Mouse (Mus musculus) C2C12 (cell line): ENCODE results near the gene Ccdc110. TPM values are rescaled to one million over a fixed set of nuclear protein-coding genes. Genes with fewer than 3 reads are reported as not detected.

Experiments
- H3K27me3 ChIP-seq: one replicate; pipeline ENCODE4 v1.6.1; 2011; ENCODE audit not compliant: control insufficient read depth, insufficient read depth, insufficient read length
- H3K36me3 ChIP-seq: one replicate; pipeline ENCODE4 v1.6.1; 2011; ENCODE audit not compliant: control insufficient read depth, insufficient read depth
- H3K4me3 ChIP-seq: one replicate; pipeline ENCODE4 v1.5.1; 2011; ENCODE audit warnings: mild to moderate bottlenecking, control low read depth; ENCODE audit not compliant: poor library complexity, insufficient read depth, severe bottlenecking
- H3K79me2 ChIP-seq: one replicate; pipeline ENCODE4 v1.6.1; 2011; ENCODE audit not compliant: control insufficient read depth, insufficient read depth
- H3K79me3 ChIP-seq: one replicate; pipeline ENCODE4 v1.6.1; 2011; ENCODE audit warnings: low read depth, control low read depth
- H3ac ChIP-seq: one replicate; pipeline ENCODE3; 2011; ENCODE audit warnings: low read depth; ENCODE audit not compliant: control insufficient read depth, insufficient read length
- CEBPB ChIP-seq: IDR thresholded peaks from one replicate; pipeline ENCODE4 v1.6.1; 2011; ENCODE audit warnings: low read depth, mild to moderate bottlenecking, control low read depth, moderate library complexity
- CTCF ChIP-seq: IDR thresholded peaks from one replicate; pipeline ENCODE4 v1.5.1; 2011; ENCODE audit not compliant: control insufficient read depth, insufficient read depth, insufficient read length
- FOSL1 ChIP-seq: IDR thresholded peaks from one replicate; pipeline ENCODE4 v1.8.0; 2011; ENCODE audit warnings: mild to moderate bottlenecking, low read length; ENCODE audit not compliant: poor library complexity, insufficient read depth, severe bottlenecking
- MAX ChIP-seq: IDR thresholded peaks from one replicate; pipeline ENCODE4 v1.6.1; 2011; ENCODE audit warnings: mild to moderate bottlenecking, control low read depth
- MYOD1 ChIP-seq: IDR thresholded peaks from one replicate; pipeline ENCODE4 v1.6.1; 2011; ENCODE audit warnings: low read depth; ENCODE audit not compliant: control insufficient read depth, insufficient read length
- MYOG ChIP-seq: IDR thresholded peaks from one replicate; pipeline ENCODE4 v1.6.1; 2011; ENCODE audit not compliant: control insufficient read depth, insufficient read length; ENCODE audit errors: extremely low read depth
- USF1 ChIP-seq: IDR thresholded peaks from one replicate; pipeline ENCODE4 v1.6.1; 2011; ENCODE audit warnings: low read depth, mild to moderate bottlenecking, control low read depth, moderate library complexity
- polyA plus RNA-seq: library from polyadenylated mRNA; unstranded; fragments of >200 nt; fragmentation: generic; extraction: Trizol; gene quantifications from one replicate; pipeline ENCODE4 v1.2.1, GENCODE M21; 2012; ENCODE audit warnings: missing spikeins

The Ccdc110 gene
- polyA plus RNA-seq, 1 experiment = not detected

GRCm38 (mm10) chr8:45901626-45902025 is 32.8 kb upstream of the Ccdc110 start:
- no peaks in the 10 kb centered on the region for H3K79me2 ChIP-seq
- H3K4me3 ChIP-seq = no peak overlapping the region
- no peaks in the 10 kb centered on the region for H3K36me3 ChIP-seq
- TF ChIP-seq FOSL1 (no peak), CEBPB (no peak), MYOD1 (no peak), MYOG (no peak), USF1 (no peak), CTCF (no peak), MAX (no peak)
- no peaks in the 10 kb centered on the region for H3K27me3 ChIP-seq
- H3ac ChIP-seq = no peak overlapping the region
- H3K79me3 ChIP-seq = no peaks in the 10 kb centered on the region

GRCm38 (mm10) chr8:45903659-45904058 is 30.8 kb upstream of the Ccdc110 start:
- no peak overlapping the region for H3ac ChIP-seq
- no peak overlapping the region for H3K4me3 ChIP-seq
- no peaks in the 10 kb centered on the region for H3K27me3 ChIP-seq
- H3K79me2 ChIP-seq = no peaks in the 10 kb centered on the region
- H3K79me3 ChIP-seq = no peaks in the 10 kb centered on the region
- TF ChIP-seq MAX = no peak
- TF ChIP-seq MYOG = no peak
- TF ChIP-seq USF1 = no peak
- TF ChIP-seq MYOD1 = no peak
- TF ChIP-seq CTCF = no peak
- no peak for TF ChIP-seq FOSL1
- TF ChIP-seq CEBPB = no peak
- H3K36me3 ChIP-seq = no peaks in the 10 kb centered on the region

GRCm38 (mm10) chr8:45905591-45906250 is 28.7 kb upstream of the Ccdc110 start:
- Histone ChIP-seq H3K36me3 (no peaks in the 10 kb centered on the region), H3K27me3 (no peaks in the 10 kb centered on the region), H3ac (no peak overlapping the region), H3K79me3 (no peaks in the 10 kb centered on the region), H3K4me3 (no peak overlapping the region), H3K79me2 (no peaks in the 10 kb centered on the region)
- TF ChIP-seq USF1 (no peak), CTCF (no peak), CEBPB (no peak), MYOD1 (no peak), FOSL1 (no peak), MAX (no peak), MYOG (no peak)

- TF ChIP-seq MYOD1 (no peak), MYOG (no peak), MAX (no peak), USF1 (no peak)
- no peak overlapping the region for H3ac ChIP-seq
Observed at GRCm38 (mm10) chr8:45906251-45906619, 28.2 kb upstream of the Ccdc110 start.

GRCm38 (mm10) chr8:45913707-45914106 is 20.7 kb upstream of the Ccdc110 start:
- H3ac ChIP-seq = no peak overlapping the region
- no peaks in the 10 kb centered on the region for H3K79me3 ChIP-seq
- TF ChIP-seq USF1 (no peak), CEBPB (no peak), CTCF (no peak), MAX (no peak), MYOG (no peak), MYOD1 (no peak), FOSL1 (no peak)
- no peak overlapping the region for H3K4me3 ChIP-seq
- no peaks in the 10 kb centered on the region for H3K79me2 ChIP-seq
- H3K36me3 ChIP-seq = no peaks in the 10 kb centered on the region
- no peaks in the 10 kb centered on the region for H3K27me3 ChIP-seq

More at GRCm38 (mm10) chr8:45906251-45906619, 28.2 kb upstream of the Ccdc110 start:
- no peaks in the 10 kb centered on the region for H3K79me3 ChIP-seq
- H3K79me2 ChIP-seq = no peaks in the 10 kb centered on the region
- H3K4me3 ChIP-seq = no peak overlapping the region
- H3K36me3 ChIP-seq = no peaks in the 10 kb centered on the region
- no peaks in the 10 kb centered on the region for H3K27me3 ChIP-seq

GRCm38 (mm10) chr8:45916496-45916895 is 17.9 kb upstream of the Ccdc110 start:
- H3K36me3 ChIP-seq = no peaks in the 10 kb centered on the region
- no peak overlapping the region for H3ac ChIP-seq
- no peaks in the 10 kb centered on the region for H3K79me3 ChIP-seq

More at GRCm38 (mm10) chr8:45916496-45916895, 17.9 kb upstream of the Ccdc110 start:
- H3K79me2 ChIP-seq = no peaks in the 10 kb centered on the region
- no peaks in the 10 kb centered on the region for H3K27me3 ChIP-seq
- TF ChIP-seq MYOG (no peak), MAX (no peak), CTCF (no peak), MYOD1 (no peak), USF1 (no peak), CEBPB (no peak), FOSL1 (no peak)
- H3K4me3 ChIP-seq = no peak overlapping the region
